Mouse (Mus musculus) 3134 (cell line): ENCODE measurements around the gene Olfr310.

Experiments used
- DNase-seq: peaks from one replicate; pipeline ENCODE4 v3.0.0-alpha.2; 2011; ENCODE audit warnings: low spot score; ENCODE audit not compliant: insufficient read length; ENCODE audit errors: extremely low read depth

The Olfr310 gene

GRCm38 (mm10) chr7:86277072-86277471 lies at the start of gene Olfr310:
Gene Olfr310 (minus strand): TSS chr7:86277172.
- no peak for DNase-seq

- DNase-seq = no peak
These were observed 48.6 kb upstream of the Olfr310 start, which contains the start of gene Olfr308 for GRCm38 (mm10) chr7:86325530-86325929. Gene Olfr308 (minus strand): TSS chr7:86325630.

GRCm38 (mm10) chr7:86321323-86321722 lies 44.4 kb upstream of the Olfr310 start:
- no peak for DNase-seq

- no peak for DNase-seq
These were observed 36.6 kb upstream of the Olfr310 start, which contains the start of gene Olfr309 for GRCm38 (mm10) chr7:86313608-86314007. Gene Olfr309 (minus strand): TSS chr7:86313708.

GRCm38 (mm10) chr7:86246208-86246607 lies 30.8 kb downstream of the Olfr310 start, which contains the start of gene Vmn2r76:
Gene Vmn2r76 (minus strand): TSS chr7:86246308.
- DNase-seq = no peak
